Mouse (Mus musculus): ENCODE measurements around the gene Pigm. TPM values are rescaled to one million over a fixed set of nuclear protein-coding genes. Genes with fewer than 3 reads are reported as not detected.

Pigm gene
- polyA plus RNA-seq, 1 experiment: 19.9 TPM

DNA sequence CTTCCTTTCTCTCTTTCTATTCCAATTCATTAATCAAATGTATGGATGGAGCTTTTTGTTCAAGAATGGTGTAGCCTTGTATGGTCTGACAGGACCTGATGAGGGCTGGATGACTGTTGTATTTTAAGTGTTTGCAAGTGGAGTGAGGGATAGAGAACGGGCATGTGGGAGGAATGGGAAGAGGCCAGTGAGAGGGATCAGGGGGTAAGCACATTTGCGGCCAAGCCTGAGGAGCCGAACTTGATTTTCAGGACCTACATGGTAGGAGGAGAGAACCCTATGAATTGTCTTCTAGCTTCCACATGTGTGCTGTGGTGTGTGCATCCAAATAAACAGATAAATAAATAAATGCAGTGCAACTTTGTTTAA lies 56.2 kb downstream of the Pigm start:
- Histone ChIP-seq H3K36me3 (ENCODE audit: control insufficient read depth, insufficient read depth, low read length, poor library complexity, severe bottlenecking) (no peaks in the 10 kb centered on the region), H3K27ac (ENCODE audit: insufficient read depth, low read length) (no peak overlapping the region), H3K9me3 (replicated peaks; ENCODE audit: control insufficient read depth, insufficient read depth, low read length, poor library complexity, severe bottlenecking) (no peaks in the 10 kb centered on the region), H3K9ac (ENCODE audit: low read depth, poor library complexity, severe bottlenecking) (no peak overlapping the region), H3K4me1 (ENCODE audit: control insufficient read depth, insufficient read depth, low read length) (no peaks in the 10 kb centered on the region), H3K4me3 (ENCODE audit: low read depth, low read length) (no peak overlapping the region), H3K27me3 (ENCODE audit: control insufficient read depth, insufficient read depth, low read length, poor library complexity, severe bottlenecking) (no peaks in the 10 kb centered on the region)
- TF ChIP-seq CTCF (IDR thresholded peaks at IDR 0.05; ENCODE audit: low read depth, low read length) (no peak), POLR2A (IDR thresholded peaks at IDR 0.05; ENCODE audit: insufficient read depth, low read length) (no peak), EP300 (IDR thresholded peaks at IDR 0.05; ENCODE audit: insufficient read depth, low read depth, low read length) (no peak)

- no peak overlapping the region for H3K4me3 ChIP-seq (ENCODE audit: low read depth, low read length)
- H3K36me3 ChIP-seq (ENCODE audit: control insufficient read depth, insufficient read depth, low read length, poor library complexity, severe bottlenecking): no peaks in the 10 kb centered on the region
- H3K27me3 ChIP-seq (ENCODE audit: control insufficient read depth, insufficient read depth, low read length, poor library complexity, severe bottlenecking): no peaks in the 10 kb centered on the region
- H3K27ac ChIP-seq (ENCODE audit: insufficient read depth, low read length): no peak overlapping the region
- no peaks in the 10 kb centered on the region for H3K9me3 ChIP-seq (replicated peaks; ENCODE audit: control insufficient read depth, insufficient read depth, low read length, poor library complexity, severe bottlenecking)
- no peak overlapping the region for H3K9ac ChIP-seq (ENCODE audit: low read depth, poor library complexity, severe bottlenecking)
- TF ChIP-seq EP300 (IDR thresholded peaks at IDR 0.05; ENCODE audit: insufficient read depth, low read depth, low read length) (no peak), CTCF (IDR thresholded peaks at IDR 0.05; ENCODE audit: low read depth, low read length) (no peak), POLR2A (IDR thresholded peaks at IDR 0.05; ENCODE audit: insufficient read depth, low read length) (no peak)
- no peaks in the 10 kb centered on the region for H3K4me1 ChIP-seq (ENCODE audit: control insufficient read depth, insufficient read depth, low read length)
Observed at GRCm38 (mm10) chr1:172433012-172433850, 56.9 kb downstream of the Pigm start.

Other genes starting within 250 kb of the Pigm start
- 82.0 and 83.8 TPM in 2 replicates for gene Pex19, start 249.8 kb upstream of the Pigm start, polyA plus RNA-seq (2011; ENCODE audit: insufficient read depth, insufficient read length, low read depth, missing spikeins)
- 98.6 and 103 TPM in 2 replicates for gene Dcaf8, start 228.5 kb upstream of the Pigm start, polyA plus RNA-seq (2011; ENCODE audit: insufficient read depth, insufficient read length, low read depth, missing spikeins)
- gene Pea15a, start 169.7 kb upstream of the Pigm start, polyA plus RNA-seq (2011; ENCODE audit: insufficient read depth, insufficient read length, low read depth, missing spikeins): 61.0 and 62.6 TPM in 2 replicates
- 1.7 and 1.8 TPM in 2 replicates for gene Casq1, start 156.7 kb upstream of the Pigm start, polyA plus RNA-seq (2011; ENCODE audit: insufficient read depth, insufficient read length, low read depth, missing spikeins)
- gene Atp1a4, start 118.1 kb upstream of the Pigm start, polyA plus RNA-seq (2011; ENCODE audit: insufficient read depth, insufficient read length, low read depth, missing spikeins): not detected in 2 replicates
- 35.4 and 35.8 TPM in 2 replicates for gene Igsf8, start 114.9 kb upstream of the Pigm start, polyA plus RNA-seq (2011; ENCODE audit: insufficient read depth, insufficient read length, low read depth, missing spikeins)
- gene Atp1a2, start 78.5 kb upstream of the Pigm start, polyA plus RNA-seq (2011; ENCODE audit: insufficient read depth, insufficient read length, low read depth, missing spikeins): 2.1 and 2.6 TPM in 2 replicates
- not detected in 2 replicates for gene Kcnj9, start 47.2 kb upstream of the Pigm start, polyA plus RNA-seq (2011; ENCODE audit: insufficient read depth, insufficient read length, low read depth, missing spikeins)
- gene Kcnj10, start 35.3 kb upstream of the Pigm start, polyA plus RNA-seq (2011; ENCODE audit: insufficient read depth, insufficient read length, low read depth, missing spikeins): 1.0 and 1.3 TPM in 2 replicates
- 0.46 and 0.85 TPM in 2 replicates for gene Slamf9, start 98.8 kb downstream of the Pigm start, polyA plus RNA-seq (2011; ENCODE audit: insufficient read depth, insufficient read length, low read depth, missing spikeins)
- 40.5 and 40.6 TPM in 2 replicates for gene Igsf9, start 105.2 kb downstream of the Pigm start, polyA plus RNA-seq (2011; ENCODE audit: insufficient read depth, insufficient read length, low read depth, missing spikeins)
- gene Tagln2, start 123.5 kb downstream of the Pigm start, polyA plus RNA-seq (2011; ENCODE audit: insufficient read depth, insufficient read length, low read depth, missing spikeins): 269 and 312 TPM in 2 replicates
- 2.1 and 2.3 TPM in 2 replicates for gene Cfap45, start 144.3 kb downstream of the Pigm start, polyA plus RNA-seq (2011; ENCODE audit: insufficient read depth, insufficient read length, low read depth, missing spikeins)
- 0.37 TPM in 1 of 2 replicates, not detected in the other for gene Vsig8, start 179.4 kb downstream of the Pigm start, polyA plus RNA-seq (2011; ENCODE audit: insufficient read depth, insufficient read length, low read depth, missing spikeins)
- gene Slamf8, start 214.0 kb downstream of the Pigm start, polyA plus RNA-seq (2011; ENCODE audit: insufficient read depth, insufficient read length, low read depth, missing spikeins): not detected in 2 replicates
- not detected in 2 replicates for gene Fcrl6, start 226.0 kb downstream of the Pigm start, polyA plus RNA-seq (2011; ENCODE audit: insufficient read depth, insufficient read length, low read depth, missing spikeins)

Measured in ES-Bruce4 (cell line).